Mouse (Mus musculus) MEL (cell line): Measurements from ENCODE around the gene Ptgis. TPM values are rescaled to one million over a fixed set of nuclear protein-coding genes. Genes with fewer than 3 reads are reported as not detected.

Experiments used
- DNase-seq: peaks from one replicate; pipeline ENCODE4 v3.0.0; 2011; ENCODE audit warnings: low read depth, low spot score
- H3K27ac ChIP-seq: 2 replicates; pipeline ENCODE4 v1.5.1; 2012; ENCODE audit warnings: low read depth, mild to moderate bottlenecking, control low read depth, low read length, moderate library complexity; ENCODE audit not compliant: control insufficient read depth
- H3K27me3 ChIP-seq, 2 experiments: fragments of 150-350 bp in 1 of 2; sonication (generic) in 1 of 2; 2 replicates each; pipeline ENCODE4 v1.6.1; 2012; ENCODE audit warnings: low read length in 2 of 2, mild to moderate bottlenecking in 2 of 2, improper control_type of control experiment in 1 of 2, moderate library complexity in 1 of 2; ENCODE audit not compliant: insufficient read depth in 2 of 2, control insufficient read depth in 1 of 2
- H3K36me3 ChIP-seq, 2 experiments: 2 replicates each; pipeline ENCODE4 v1.6.1; 2012 to 2014; ENCODE audit warnings: low read length in 2 of 2, improper control_type of control experiment in 1 of 2, inconsistent platforms in 1 of 2, mild to moderate bottlenecking in 1 of 2; ENCODE audit not compliant: insufficient read depth in 2 of 2, control insufficient read depth in 1 of 2
- H3K4me1 ChIP-seq, 2 experiments: fragments of 150-350 bp in 1 of 2; sonication (generic) in 1 of 2; 2 replicates each; pipeline ENCODE4 v1.6.1; 2012; ENCODE audit warnings: low read length in 2 of 2, improper control_type of control experiment in 1 of 2, mild to moderate bottlenecking in 1 of 2; ENCODE audit not compliant: insufficient read depth in 2 of 2, control insufficient read depth in 1 of 2
- H3K4me3 ChIP-seq, 2 experiments: fragments of 150-350 bp in 1 of 2; sonication (generic) in 1 of 2; 2 replicates each; pipeline ENCODE4 v1.5.1; 2012; ENCODE audit warnings: low read depth in 2 of 2, low read length in 2 of 2, mild to moderate bottlenecking in 2 of 2, moderate library complexity in 2 of 2, control low read depth in 1 of 2, improper control_type of control experiment in 1 of 2; ENCODE audit not compliant: control insufficient read depth in 1 of 2, insufficient read depth in 1 of 2
- H3K79me2 ChIP-seq: 2 replicates; pipeline ENCODE4 v1.6.1; 2012; ENCODE audit warnings: mild to moderate bottlenecking, low read length, moderate library complexity; ENCODE audit not compliant: control insufficient read depth, poor library complexity, insufficient read depth
- H3K9ac ChIP-seq: 2 replicates; pipeline ENCODE4 v1.6.1; 2012; ENCODE audit warnings: low read depth, mild to moderate bottlenecking, control low read depth, low read length, moderate library complexity; ENCODE audit not compliant: control insufficient read depth, poor library complexity, severe bottlenecking
- H3K9me3 ChIP-seq: fragments of 150-350 bp; sonication (generic); replicated peaks from 2 replicates; pipeline ENCODE4 v1.6.1; 2012; ENCODE audit warnings: mild to moderate bottlenecking, low read length, improper control_type of control experiment, moderate library complexity; ENCODE audit not compliant: insufficient read depth
- CTCF ChIP-seq, 3 experiments: IDR thresholded peaks in 2 of 3; conservative IDR thresholded peaks in 1 of 3; 2 replicates each; pipeline ENCODE4 v1.5.1; 2011 to 2012; ENCODE audit warnings: low read length in 3 of 3, low read depth in 2 of 3, mild to moderate bottlenecking in 2 of 3, improper control_type of control experiment in 1 of 3, inconsistent platforms in 1 of 3, mixed read lengths in 1 of 3, moderate library complexity in 1 of 3; ENCODE audit not compliant: control insufficient read depth in 1 of 3, insufficient read depth in 1 of 3, poor library complexity in 1 of 3, severe bottlenecking in 1 of 3
- ELF1 ChIP-seq: IDR thresholded peaks from 2 replicates; pipeline ENCODE4 v1.6.1; 2014; ENCODE audit warnings: low read depth, mild to moderate bottlenecking, inconsistent platforms, low read length, improper control_type of control experiment, moderate library complexity
- EP300 ChIP-seq, 2 experiments: IDR thresholded peaks; 2 replicates each; pipeline ENCODE4 v1.6.1; 2011; ENCODE audit warnings: improper control_type of control experiment in 2 of 2, low read length in 2 of 2, low read depth in 1 of 2, mild to moderate bottlenecking in 1 of 2
- ETS1 ChIP-seq: IDR thresholded peaks from 2 replicates; pipeline ENCODE4 v1.6.1; 2012; ENCODE audit warnings: low read depth, mild to moderate bottlenecking, inconsistent platforms, low read length, improper control_type of control experiment, moderate library complexity
- GATA1 ChIP-seq: IDR thresholded peaks from 2 replicates; pipeline ENCODE4 v1.6.1; 2011; ENCODE audit warnings: low read depth, low read length, improper control_type of control experiment
- KAT2A ChIP-seq: conservative IDR thresholded peaks from 2 replicates; pipeline ENCODE4 v1.6.1; 2012; ENCODE audit warnings: low read depth, low read length, improper control_type of control experiment, inconsistent platforms
- MAX ChIP-seq: IDR thresholded peaks from 2 replicates; pipeline ENCODE4 v1.6.1; 2011; ENCODE audit warnings: low read length, improper control_type of control experiment
- MEF2A ChIP-seq: IDR thresholded peaks from 2 replicates; pipeline ENCODE4 v1.6.1; 2014; ENCODE audit warnings: low read depth, mild to moderate bottlenecking, inconsistent platforms, low read length, improper control_type of control experiment; ENCODE audit not compliant: poor library complexity, insufficient replicate concordance, severe bottlenecking; ENCODE audit errors: extremely low read depth
- MXI1 ChIP-seq: IDR thresholded peaks from 2 replicates; pipeline ENCODE4 v1.6.1; 2011; ENCODE audit warnings: mild to moderate bottlenecking, low read depth, low read length, improper control_type of control experiment
- MYC ChIP-seq: IDR thresholded peaks from 2 replicates; pipeline ENCODE4 v1.6.1; 2011; ENCODE audit warnings: low read depth, mild to moderate bottlenecking, low read length, improper control_type of control experiment, moderate library complexity
- NELFE ChIP-seq: IDR thresholded peaks from 2 replicates; pipeline ENCODE4 v1.6.1; 2011; ENCODE audit warnings: low read depth, low read length, improper control_type of control experiment
- NRF1 ChIP-seq: IDR thresholded peaks from 2 replicates; pipeline ENCODE4 v1.6.1; 2014; ENCODE audit warnings: low read depth, mild to moderate bottlenecking, inconsistent platforms, low read length, improper control_type of control experiment, moderate library complexity; ENCODE audit not compliant: poor library complexity, insufficient read depth, severe bottlenecking
- RAD21 ChIP-seq: IDR thresholded peaks from 2 replicates; pipeline ENCODE4 v1.6.1; 2011; ENCODE audit warnings: mild to moderate bottlenecking, low read depth, low read length, improper control_type of control experiment
- RCOR1 ChIP-seq: IDR thresholded peaks from 2 replicates; pipeline ENCODE4 v1.6.1; 2012; ENCODE audit warnings: low read depth, mild to moderate bottlenecking, inconsistent platforms, low read length, improper control_type of control experiment
- TCF12 ChIP-seq: IDR thresholded peaks from 2 replicates; pipeline ENCODE4 v1.6.1; 2014; ENCODE audit warnings: low read depth, mild to moderate bottlenecking, inconsistent platforms, low read length, improper control_type of control experiment, moderate library complexity
- ZC3H11A ChIP-seq: IDR thresholded peaks from 2 replicates; pipeline ENCODE4 v1.6.1; 2012; ENCODE audit warnings: low read depth, mild to moderate bottlenecking, inconsistent platforms, low read length, improper control_type of control experiment
- ZKSCAN1 ChIP-seq: IDR thresholded peaks from 2 replicates; pipeline ENCODE4 v1.6.1; 2012; ENCODE audit warnings: low read depth, mild to moderate bottlenecking, inconsistent platforms, low read length, improper control_type of control experiment, moderate library complexity
- ZMIZ1 ChIP-seq: IDR thresholded peaks from 2 replicates; pipeline ENCODE4 v1.6.1; 2012; ENCODE audit warnings: low read depth, mild to moderate bottlenecking, inconsistent platforms, low read length, improper control_type of control experiment, moderate library complexity
- polyA plus RNA-seq, 2 experiments: library from polyadenylated mRNA; stranded (reverse) in 1 of 2; unstranded in 1 of 2; fragments of >175 nt in 1 of 2; fragments of >200 nt in 1 of 2; gene quantifications; 2 replicates each; pipeline versions ENCODE4 v1.2.1 to v1.2.4; 2012; ENCODE audit warnings: low replicate concordance in 2 of 2, low read depth in 1 of 2; ENCODE audit not compliant: insufficient read length in 2 of 2, insufficient read depth in 1 of 2, missing spikeins in 1 of 2
- total RNA-seq: library from RNA; depleted of rRNA; stranded (reverse); fragments of 300-350 nt; gene quantifications from 2 replicates; pipeline ENCODE4 v1.2.3, GENCODE M21; 2012

The Ptgis gene
- total and polyA plus RNA-seq, 3 experiments: 7.3 to 12.7 TPM; not detected in 1

GRCm38 (mm10) chr2:167253476-167253875 is 13.1 kb upstream of the Ptgis start:
- no peaks in the 10 kb centered on the region for H3K36me3 ChIP-seq
- TF ChIP-seq NRF1: no peak
- TF ChIP-seq MAX: 0 out of 2 replicates have a peak, but pooled peaks have one; percentile 18
- TF ChIP-seq, all 39 proteins: peak for 1
- H3K79me2 ChIP-seq: no peaks in the 10 kb centered on the region
- H3K9ac ChIP-seq: no peak overlapping the region
- no peaks in the 10 kb centered on the region for H3K9me3 ChIP-seq
- no peaks in the 10 kb centered on the region; a peak in 3 of 4 replicates for H3K27me3 ChIP-seq
- no peak overlapping the region for H3K27ac ChIP-seq
- H3K4me3 ChIP-seq: no peak overlapping the region
- H3K4me1 ChIP-seq: peaks cover 0 to 3% of the 10 kb centered on the region in 2 experiments; a peak in 1 of 4 replicates
- DNase-seq: peak; percentile 30

GRCm38 (mm10) chr2:167252057-167252687 is 11.8 kb upstream of the Ptgis start:
- no peak overlapping the region for H3K9ac ChIP-seq
- no peaks in the 10 kb centered on the region for H3K79me2 ChIP-seq
- H3K27me3 ChIP-seq: peaks cover 0 to 1% of the 10 kb centered on the region in 2 experiments; a peak in 3 of 4 replicates
- DNase-seq: no peak
- no peak for TF ChIP-seq MYC
- TF ChIP-seq MEF2A: no peak
- no peak for TF ChIP-seq GATA1
- no peak for TF ChIP-seq MXI1
- TF ChIP-seq RCOR1: no peak
- no peak for TF ChIP-seq ZMIZ1
- TF ChIP-seq CTCF (IDR thresholded peaks at IDR 0.05 in 2 of 3, conservative IDR thresholded peaks at IDR 0.05 in 1 of 3; ENCODE audit: control insufficient read depth in 1 of 3, insufficient read depth in 1 of 3, low read depth in 2 of 3, low read length in 3 of 3, poor library complexity in 1 of 3, severe bottlenecking in 1 of 3): no peak
- no peak for TF ChIP-seq TCF12
- no peak for TF ChIP-seq EP300 (IDR thresholded peaks at IDR 0.05; ENCODE audit: low read depth in 1 of 2, low read length in 2 of 2)
- no peak for TF ChIP-seq RAD21
- no peak for TF ChIP-seq ZKSCAN1
- TF ChIP-seq ETS1: no peak
- no peak for TF ChIP-seq KAT2A
- no peak for TF ChIP-seq NELFE
- TF ChIP-seq ELF1: no peak
- TF ChIP-seq ZC3H11A: no peak
- no peak overlapping the region for H3K27ac ChIP-seq
- H3K9me3 ChIP-seq: no peaks in the 10 kb centered on the region
- H3K4me3 ChIP-seq: no peak overlapping the region
- peaks cover 0 to 3% of the 10 kb centered on the region in 2 experiments; a peak in 1 of 4 replicates for H3K4me1 ChIP-seq
- no peaks in the 10 kb centered on the region for H3K36me3 ChIP-seq
